Mouse (Mus musculus) spleen, adult 12 weeks (tissue): ENCODE measurements around the gene Dhcr24.

Source experiments
- DNase-seq: peaks from one replicate; pipeline ENCODE4 v3.0.0; 2022; ENCODE audit warnings: low spot score

Dhcr24 gene

DNA sequence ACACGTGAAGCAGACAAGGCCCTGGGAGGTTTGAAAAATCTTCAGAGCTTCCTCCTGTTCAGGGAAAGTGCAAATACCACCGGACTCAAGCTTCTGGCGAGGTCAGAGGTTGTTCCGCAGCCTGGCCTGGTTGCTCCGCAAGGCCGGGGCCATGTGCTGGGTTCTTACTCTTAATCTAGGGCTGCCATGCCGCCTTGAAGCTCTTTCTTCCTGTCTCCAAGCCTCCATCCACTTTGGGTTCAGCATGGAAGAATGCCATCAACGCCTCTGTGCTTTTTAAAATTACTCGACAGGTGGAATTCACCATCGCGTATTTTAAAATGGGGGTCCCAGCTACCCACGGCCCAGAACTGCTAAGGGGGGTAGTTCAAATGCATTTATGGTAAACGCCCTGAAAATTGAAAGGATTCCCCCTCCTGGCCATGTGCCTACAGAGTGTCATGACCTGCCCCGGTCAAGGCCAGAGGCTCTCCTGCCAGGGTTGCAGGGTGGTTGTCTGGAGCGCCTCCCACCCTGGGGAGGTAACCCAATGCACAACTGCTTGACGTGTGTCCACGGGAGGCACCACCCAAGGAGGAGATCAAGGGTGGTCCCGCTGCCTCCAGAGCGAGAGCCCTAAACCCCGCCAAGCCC lies 509 bp upstream of the Dhcr24 start:
- DNase-seq, result no peak

DNA sequence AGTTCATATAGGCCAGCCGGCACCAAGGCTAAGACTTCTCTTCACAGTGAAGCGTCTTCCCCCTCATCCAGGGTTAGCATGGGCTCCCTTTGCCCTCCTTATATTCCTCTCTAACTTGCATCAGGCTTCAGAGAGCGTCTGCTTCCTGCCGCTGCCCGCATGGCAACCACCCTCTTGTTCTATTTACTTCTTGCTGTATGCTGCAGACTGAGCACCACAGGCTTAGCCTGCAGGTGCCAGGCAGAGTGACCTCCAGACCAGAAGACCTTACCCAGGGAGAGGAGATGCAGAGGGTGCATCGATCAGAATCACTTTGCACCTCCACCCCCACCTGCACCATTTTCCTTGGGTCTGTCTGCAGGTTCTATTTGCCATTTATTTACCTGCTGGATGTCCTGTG lies 1.2 kb downstream of the Dhcr24 start:
- no peak for DNase-seq

DNA sequence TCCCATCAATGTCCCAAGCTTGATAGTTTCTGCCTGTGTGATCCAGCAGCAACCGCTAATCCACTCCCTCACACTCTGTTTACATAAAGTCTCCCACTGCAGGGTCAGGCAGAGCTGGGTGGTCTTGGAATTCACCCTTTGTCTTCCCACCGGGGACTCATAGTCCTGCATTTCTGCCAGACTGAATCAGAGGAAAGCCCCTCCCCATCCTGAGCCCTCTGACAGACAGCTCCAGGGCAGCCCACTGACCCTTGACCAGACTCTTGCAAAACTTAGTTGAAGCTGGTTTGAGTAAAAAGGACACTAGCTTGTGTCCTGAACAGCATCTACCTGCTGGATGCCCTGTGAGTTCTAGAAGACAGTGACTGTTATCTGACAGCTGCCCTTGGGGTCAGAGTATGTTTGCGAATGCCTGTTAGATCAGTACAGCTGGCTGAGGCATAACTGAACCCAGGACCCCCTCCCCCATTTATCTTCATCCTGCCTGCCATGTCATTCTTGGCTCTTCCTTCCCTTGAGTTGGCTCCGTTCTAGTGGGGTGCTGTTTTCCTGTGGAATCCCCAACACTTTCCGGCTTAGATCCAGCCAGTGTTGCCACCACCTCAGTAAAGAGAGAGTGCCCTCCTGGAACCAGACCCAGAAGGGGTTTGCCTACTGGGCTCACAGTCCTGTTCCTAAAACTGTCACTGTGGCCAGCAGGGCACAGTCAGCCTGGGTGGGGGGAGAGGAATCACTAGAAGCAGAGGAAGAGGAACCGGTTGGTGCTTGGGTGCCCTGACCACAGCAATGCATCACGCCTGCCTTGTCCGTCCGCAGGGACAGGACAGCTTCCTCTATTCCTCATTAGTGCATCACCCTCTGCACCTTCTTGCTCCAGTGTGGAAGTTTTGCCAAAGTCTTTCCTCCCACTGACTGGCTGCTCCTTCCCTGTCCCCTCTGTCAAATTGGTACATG lies 2.3 kb downstream of the Dhcr24 start:
- DNase-seq, result no peak

DNA sequence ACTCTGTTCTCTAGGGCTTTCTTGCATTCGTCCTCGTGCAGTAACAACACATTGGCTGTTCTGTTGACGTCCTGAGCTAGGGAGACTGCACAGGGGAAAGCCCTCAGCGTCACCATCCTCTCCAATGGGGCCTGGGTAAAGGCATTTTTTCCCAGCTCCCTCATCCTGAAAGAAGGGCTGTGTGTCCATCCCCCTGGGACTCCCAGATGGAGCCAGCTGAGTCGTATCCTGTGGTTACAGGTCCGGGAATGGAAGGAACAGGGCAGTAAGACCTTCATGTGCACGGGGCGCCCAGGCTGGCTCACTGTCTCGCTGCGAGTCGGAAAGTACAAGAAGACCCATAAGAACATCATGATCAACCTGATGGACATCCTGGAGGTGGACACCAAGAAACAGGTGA lies 3.3 kb downstream of the Dhcr24 start:
- no peak for DNase-seq

DNA sequence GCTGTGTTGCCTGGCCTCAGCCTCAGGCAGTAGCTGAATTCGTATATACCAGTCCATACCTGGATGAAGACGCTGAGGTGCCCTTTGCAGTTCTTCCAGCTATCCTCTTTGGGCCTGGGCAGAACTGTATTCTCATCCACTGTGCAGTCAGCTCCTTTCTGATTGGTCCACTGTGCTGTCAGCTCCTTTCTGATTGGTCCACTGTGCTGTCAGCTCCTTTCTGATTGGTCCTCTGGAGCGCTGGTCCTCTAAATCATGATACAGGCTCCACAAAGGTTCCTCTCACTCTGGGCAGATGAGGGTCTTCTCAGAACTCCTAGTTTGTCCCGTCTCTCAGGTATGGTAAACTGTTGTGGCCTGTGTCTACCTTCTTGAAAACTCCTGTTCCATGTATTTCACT lies 8.8 kb downstream of the Dhcr24 start:
- DNase-seq, result no peak

DNA sequence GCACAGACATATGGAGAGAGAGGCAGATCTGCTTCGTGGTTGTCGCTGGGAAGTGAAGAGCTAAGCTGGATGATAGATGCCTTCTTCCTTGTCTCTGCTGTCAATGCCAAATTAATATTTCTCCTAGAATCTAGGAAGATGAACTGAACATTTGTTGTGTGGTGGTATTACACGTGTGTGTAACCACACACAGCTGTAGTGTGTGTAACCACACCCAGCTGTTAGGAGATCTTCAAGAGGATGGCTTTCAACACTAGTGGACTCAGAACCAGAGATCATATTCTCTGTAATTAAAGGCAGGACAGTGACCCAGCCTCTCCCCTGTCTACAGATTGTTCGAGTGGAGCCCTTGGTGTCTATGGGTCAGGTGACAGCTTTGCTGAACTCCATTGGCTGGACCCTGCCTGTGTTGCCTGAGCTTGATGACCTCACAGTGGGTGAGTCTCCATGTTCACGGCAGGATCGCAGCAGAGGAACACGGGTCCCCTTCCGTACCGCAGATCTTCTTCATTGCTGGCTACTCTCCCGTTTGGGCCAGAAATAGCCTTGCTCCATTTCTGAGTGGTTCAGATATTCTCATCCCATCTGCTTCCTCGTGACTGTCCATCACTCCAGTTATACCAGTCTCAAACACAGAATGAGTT lies 10.4 kb downstream of the Dhcr24 start:
- no peak for DNase-seq

DNA sequence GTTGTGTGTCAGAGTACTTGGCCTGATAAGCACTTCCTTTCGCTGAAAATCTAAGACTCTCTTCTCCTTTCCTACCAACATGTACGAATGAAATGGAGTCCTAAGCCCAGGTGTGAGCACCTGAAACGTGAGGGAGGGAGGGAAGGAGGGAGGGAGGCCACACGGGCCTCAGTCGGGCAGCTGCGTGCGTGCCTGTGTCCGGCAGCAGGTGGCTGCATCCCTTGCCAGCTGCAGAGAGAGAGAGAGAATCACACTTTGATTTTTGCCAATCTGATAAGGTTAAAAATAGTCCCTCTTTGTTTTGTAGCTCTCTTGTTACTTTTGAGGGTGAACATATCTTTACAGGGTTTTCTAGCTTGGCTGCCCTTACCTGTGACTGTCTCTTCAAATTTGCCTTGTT lies 14.2 kb downstream of the Dhcr24 start:
- no peak for DNase-seq

DNA sequence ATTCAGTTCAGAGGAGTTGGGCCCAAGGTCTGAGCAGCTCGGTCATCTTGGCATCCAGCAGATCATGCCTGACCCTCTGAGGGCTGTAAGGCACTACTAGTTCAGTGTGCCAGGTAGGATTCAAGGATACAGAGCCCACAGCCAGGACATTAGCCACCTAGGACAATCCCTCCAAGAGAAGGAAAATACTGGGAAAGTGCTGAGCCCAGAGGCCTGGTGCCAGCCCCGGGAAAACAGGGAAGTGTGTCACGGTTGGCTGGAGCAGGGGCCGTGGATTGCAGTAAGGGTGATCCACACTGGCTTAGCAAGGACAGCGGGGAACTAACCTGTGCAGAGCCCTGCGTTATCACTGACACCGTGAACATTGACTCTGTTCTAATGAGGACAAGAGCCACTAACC lies 16.7 kb downstream of the Dhcr24 start:
- DNase-seq, result no peak

DNA sequence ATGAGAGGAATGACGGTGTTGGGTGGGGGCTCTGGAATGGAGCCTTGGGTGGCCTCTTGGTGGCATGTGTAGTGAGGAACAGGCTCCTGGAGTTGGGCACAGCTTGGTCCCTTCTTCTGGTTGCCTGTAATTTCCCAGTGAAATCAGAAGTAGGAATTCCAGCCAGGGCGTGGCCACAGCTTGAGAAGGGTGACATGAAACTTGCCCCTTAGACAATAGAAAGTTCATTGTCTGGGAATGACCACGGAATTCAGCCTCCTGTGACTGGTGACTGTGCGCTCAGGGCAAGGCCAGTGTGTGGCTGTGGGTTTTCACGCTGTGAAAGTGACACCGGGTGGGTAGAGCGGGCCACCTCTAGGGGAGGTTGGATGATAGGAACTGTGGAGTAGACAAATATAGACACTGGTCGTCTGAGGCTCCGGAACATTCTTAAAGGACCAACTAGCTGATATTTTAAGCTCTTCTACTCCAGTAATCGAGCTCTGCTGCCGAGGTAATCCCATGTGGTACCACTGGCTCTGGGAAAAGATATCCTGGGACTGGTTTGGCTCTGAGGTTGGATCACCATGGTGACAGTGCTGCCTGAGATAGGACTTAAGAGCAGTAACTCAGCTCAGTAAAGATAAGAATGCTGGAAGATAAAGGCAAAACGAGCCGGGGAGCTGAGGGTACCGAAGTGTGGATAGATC lies 20.5 kb downstream of the Dhcr24 start:
- no peak for DNase-seq

DNA sequence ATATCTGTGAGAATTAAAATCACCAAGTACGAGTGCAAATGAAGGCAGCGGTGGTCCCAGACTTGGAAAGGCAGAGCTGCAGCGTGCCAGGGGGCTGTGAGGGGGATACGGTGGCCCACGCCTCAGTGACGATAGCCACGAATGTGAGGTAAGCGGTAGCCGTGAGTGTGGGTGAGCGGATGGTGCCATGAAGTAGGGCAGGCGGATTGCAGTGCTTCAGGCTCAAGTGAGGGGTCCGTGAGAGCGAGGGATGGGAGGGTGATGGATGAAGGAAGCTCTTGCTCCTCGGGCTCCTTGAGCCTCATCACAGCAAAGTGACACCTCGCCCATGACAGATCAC lies 21.0 kb downstream of the Dhcr24 start:
- no peak for DNase-seq

DNA sequence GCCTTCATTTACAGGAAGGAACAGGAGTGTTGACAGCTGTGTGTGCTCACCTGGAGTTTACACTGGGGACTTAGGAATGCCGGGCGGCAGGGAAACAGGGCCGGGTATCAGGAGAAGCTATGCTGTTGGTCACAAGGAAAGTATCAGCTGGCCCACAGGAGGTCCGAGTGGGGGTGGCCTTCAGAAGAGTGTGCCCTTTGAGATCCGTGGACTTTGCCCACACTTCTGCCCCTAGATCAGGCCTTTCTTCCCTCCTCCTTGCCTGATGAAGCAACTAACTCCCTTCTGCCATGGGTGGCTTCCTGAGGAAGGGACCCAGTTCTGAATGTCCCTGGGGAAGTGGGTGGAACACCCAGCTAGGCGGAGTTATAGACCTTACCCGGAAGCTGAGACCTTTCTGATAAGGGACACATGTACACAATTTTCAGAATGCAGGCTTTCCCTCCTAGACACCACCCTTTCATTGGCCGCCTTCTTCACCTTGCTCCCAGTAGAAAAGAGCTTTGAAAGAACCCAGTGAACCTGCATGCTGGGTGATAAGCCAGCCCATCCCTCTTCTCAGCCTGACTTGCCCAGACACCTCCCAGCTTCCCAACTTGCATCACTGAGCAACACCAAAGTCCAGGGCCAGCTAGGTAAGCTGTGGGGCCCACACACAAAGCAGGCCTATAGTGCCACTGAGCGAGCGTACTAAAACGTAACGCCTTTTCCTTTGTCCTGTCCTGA lies 21.8 kb downstream of the Dhcr24 start:
- no peak for DNase-seq

DNA sequence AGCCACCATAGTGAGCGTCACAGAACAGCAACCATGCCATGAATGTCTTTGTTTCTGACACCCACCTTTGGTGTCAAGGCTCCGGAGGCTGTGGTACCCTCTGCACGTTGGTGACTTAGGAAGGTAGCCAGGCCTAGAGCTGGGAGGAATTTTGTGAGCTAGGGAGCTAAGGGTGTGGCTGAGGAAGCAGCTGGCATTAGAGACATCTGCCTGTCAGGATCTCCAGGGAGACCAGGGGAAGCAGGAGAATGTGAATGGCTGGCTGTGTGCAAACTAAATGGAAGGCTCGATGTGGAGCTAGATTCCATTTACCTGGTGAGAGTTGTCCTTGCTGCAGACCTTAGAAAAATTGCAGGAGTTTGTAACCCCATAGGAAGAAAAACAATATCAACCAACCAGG lies 23.8 kb downstream of the Dhcr24 start:
- DNase-seq, result no peak

DNA sequence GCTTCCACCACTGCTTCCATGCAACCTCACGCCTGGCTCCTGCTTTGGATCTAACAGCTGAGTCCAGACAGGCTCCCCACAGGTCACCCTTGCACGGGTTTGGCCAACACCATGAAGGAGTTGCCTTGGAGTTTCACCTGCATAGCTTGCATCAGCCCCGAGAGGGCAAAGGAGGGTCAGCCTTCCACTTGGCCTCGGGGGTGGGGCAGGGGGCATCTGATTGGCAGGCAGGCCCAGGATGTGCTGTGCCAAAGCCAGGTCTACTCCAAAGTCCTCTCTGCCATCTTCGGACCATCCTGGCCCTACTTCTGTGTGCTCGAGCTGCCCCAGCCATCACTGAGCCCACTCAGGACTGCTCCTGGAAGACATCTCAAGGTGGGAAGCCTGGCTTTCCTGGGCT lies 26.2 kb downstream of the Dhcr24 start:
- no peak for DNase-seq

DNA sequence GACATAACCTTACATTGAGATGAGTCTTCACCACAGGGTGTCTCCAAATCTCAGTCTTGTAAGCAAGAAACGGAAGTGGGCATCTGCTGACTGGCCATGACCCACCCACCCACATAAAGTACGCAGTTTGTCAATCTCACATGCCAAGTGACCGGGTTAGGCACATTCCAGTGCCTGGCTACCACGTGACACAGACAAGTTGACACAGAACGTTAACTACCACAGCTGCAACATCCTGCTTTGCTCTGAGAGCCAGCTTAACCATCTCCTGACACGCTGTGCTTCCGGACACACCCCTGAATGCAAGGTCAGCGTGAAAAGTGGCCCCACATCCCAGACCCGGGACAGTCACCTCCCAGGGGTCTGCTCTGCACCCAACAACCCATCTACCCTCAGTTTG lies 29.3 kb downstream of the Dhcr24 start:
- DNase-seq, result no peak

DNA sequence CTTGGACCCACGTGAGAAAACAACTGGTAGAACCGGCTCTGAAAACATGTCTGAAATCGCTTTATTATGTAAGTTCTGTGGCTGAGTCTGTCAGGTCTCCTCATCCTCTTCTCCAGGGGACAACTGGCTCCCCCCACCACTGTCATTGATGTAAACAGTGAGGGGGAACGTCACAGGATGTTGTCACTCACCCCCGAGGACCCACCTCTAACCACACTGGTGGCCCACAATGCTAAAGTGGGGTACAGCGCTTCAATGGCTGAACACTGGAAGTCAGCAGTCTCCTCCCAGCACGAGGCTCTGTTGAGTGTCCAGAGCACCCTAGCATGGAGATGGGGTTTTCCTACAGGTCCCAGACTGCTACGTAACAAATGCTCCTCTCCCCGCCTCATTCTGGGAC lies 30.0 kb downstream of the Dhcr24 start:
- DNase-seq, result no peak

DNA sequence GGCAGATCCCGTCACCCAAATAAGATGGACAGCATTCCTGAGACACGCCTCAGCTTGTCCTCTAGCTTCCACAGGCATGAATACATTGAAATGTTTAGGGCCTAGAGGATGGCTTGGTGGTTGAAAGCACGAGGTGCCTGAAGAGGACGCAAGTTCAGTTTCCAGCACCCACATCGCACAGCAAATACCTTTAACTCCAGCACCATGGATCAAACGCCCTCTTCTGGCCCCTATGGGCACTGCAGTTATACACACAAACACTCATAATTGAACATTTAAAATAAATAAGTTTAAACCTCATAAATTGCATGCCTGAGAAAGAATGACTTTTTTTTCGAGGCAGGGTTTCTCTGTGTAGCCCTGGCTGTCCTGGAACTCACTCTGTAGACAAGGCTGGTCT lies 32.8 kb downstream of the Dhcr24 start:
- no peak for DNase-seq

DNA sequence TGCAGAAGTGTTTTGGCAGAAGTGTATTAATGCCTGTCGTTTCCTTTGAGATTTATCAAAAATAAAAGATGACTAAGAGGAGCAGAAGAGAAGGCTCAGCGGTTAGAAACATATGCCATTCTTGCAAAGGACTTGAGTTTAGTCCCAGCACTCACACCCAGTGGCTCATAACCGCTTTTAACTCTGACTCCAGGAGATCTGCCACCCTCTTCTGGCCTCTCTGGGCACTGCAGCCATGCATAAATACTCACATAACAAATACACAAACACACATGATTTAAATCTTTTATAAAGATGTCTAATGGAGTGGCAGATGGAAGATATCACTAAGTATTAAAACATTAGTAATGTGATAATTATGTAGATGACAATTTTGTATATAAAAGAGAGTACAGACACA lies 35.4 kb downstream of the Dhcr24 start:
- DNase-seq, result no peak

DNA sequence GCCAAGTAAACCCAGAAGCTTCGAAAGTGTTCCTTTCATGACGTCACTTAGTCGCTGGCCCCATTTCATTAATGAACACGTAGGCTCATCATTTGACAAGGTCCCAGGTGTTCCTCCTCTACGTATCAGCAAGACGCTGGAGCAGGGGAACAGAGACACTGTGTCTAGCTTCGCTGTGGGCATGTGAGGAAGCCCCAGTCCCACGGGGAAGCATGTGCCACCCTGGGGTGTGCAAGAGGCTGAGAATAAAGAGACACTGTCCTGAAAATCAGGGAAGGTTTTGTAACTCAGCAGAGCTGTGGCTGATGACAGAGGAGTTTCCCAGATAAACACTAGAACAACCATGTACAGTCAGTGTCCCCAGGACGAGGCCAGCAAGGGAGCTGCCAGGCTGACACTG lies 36.2 kb downstream of the Dhcr24 start:
- no peak for DNase-seq

DNA sequence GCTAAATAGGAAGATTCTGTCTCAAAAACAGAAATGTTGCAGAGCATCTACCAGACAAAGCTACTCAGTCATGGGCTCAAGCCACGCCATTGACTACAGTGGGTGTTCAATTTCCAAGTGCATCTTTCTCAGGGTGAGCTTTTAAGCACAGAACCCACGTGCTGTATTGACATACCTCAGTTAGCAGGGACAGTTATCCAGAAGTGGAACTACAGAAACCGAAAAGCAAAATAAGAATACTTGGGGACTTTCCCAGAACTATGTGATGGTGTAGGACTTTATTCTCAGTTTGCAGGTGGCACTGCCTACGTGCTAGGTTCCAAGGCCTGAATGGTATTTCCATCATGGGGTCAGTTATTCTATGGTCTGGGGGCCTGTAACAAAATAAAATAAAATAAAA lies 36.9 kb downstream of the Dhcr24 start:
- DNase-seq, result no peak

DNA sequence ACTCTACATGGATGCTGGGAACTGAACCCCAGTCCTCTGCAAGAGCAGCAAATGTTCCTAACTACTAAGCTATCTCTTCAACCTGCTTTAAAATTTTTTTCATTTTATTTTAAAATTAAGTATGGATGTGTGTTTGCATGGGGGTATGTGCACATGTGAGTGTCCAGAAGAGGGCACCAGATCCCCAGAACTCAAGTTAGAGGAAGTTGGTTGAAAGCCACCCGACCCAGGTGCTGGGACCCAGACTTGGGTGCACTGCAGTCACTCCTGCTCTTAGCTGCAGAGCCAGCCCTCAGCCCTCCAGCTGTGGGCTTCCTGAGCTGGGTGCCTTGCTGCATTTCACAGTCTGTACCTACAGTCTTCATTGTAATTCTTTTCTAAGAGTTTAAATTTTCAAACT lies 38.6 kb downstream of the Dhcr24 start:
- DNase-seq, result no peak

DNA sequence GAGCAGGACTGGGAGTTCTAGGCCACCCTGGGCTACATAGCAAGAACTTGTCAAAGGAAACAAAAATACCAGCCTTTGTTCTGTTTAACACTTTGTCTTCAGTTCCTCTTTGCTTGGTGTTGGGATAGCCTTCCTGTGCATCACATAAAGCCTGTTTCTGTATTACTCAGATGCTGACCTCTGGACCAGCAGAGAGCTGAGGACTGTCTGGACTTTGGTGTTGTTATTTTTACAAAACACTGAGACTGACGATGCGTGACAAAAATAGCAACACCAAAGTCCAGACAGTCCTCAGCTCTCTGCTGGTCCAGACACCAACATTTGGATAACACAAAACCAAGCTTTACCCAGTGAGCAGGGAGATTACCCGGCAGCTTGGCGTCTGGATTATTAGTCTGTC lies 39.9 kb downstream of the Dhcr24 start:
- no peak for DNase-seq
